Mouse (Mus musculus) forebrain, embryonic 11.5 days (tissue): ENCODE measurements around the gene Gls. TPM values are rescaled to one million over a fixed set of nuclear protein-coding genes. Genes with fewer than 3 reads are reported as not detected.

Experiments used
- ATAC-seq: fragments of 200-750 bp; cut with Nextera tagmentation; replicated peaks from 2 replicates; pipeline ENCODE4 v1.8.0; 2017; ENCODE audit warnings: moderate TSS enrichment; ENCODE audit not compliant: low FRiP score
- DNase-seq: peaks from one replicate; pipeline ENCODE4 v3.0.0-alpha.2; 2017; ENCODE audit warnings: low spot score
- H3K27ac ChIP-seq: fragments of 300-500 bp; sonication (generic); 2 replicates; pipeline ENCODE4 v1.5.1; 2014; ENCODE audit warnings: low read depth, low read length
- H3K27me3 ChIP-seq: fragments of 300-500 bp; sonication (generic); 2 replicates; pipeline ENCODE4 v1.6.1; 2014; ENCODE audit warnings: mild to moderate bottlenecking, low read length, mixed read lengths; ENCODE audit not compliant: control insufficient read depth, insufficient read depth
- H3K36me3 ChIP-seq: fragments of 300-500 bp; sonication (generic); 2 replicates; pipeline ENCODE4 v1.6.1; 2014; ENCODE audit warnings: mild to moderate bottlenecking, low read length, moderate library complexity, mixed read lengths; ENCODE audit not compliant: control insufficient read depth, insufficient read depth
- H3K4me1 ChIP-seq: fragments of 300-500 bp; sonication (generic); replicated peaks from 2 replicates; pipeline ENCODE4 v1.6.1; 2014; ENCODE audit warnings: low read length, mixed read lengths; ENCODE audit not compliant: control insufficient read depth, insufficient read depth
- H3K4me2 ChIP-seq: fragments of 300-500 bp; sonication (generic); 2 replicates; pipeline ENCODE4 v1.6.1; 2014; ENCODE audit warnings: low read depth, mild to moderate bottlenecking, low read length, moderate library complexity, mixed read lengths; ENCODE audit not compliant: severe bottlenecking
- H3K4me3 ChIP-seq: fragments of 300-500 bp; sonication (generic); 2 replicates; pipeline ENCODE4 v1.5.1; 2014; ENCODE audit warnings: low read depth, low read length
- H3K9ac ChIP-seq: fragments of 300-500 bp; sonication (generic); 2 replicates; pipeline ENCODE4 v1.6.1; 2014; ENCODE audit warnings: low read length
- H3K9me3 ChIP-seq: fragments of 300-500 bp; sonication (generic); 2 replicates; pipeline ENCODE4 v1.6.1; 2016; ENCODE audit warnings: low read length, mixed read lengths; ENCODE audit not compliant: control insufficient read depth
- WGBS: fragments of 180-500 bp; shearing (Covaris S2); extraction: QIAGEN DNeasy Blood & Tissue Kit; methylation state at CpG from one replicate; pipeline ENCODE4 v1.1.7; 2014; 5-methylcytosine and 5-hydroxymethylcytosine counted together
- polyA plus RNA-seq: library from polyadenylated mRNA; unstranded; fragments of >200 nt; fragmentation: Nextera tagmentation; extraction: Ambion mirVana; gene quantifications from 2 replicates; pipeline ENCODE4 v1.2.1, GENCODE M21; 2014

Gls gene
- polyA plus RNA-seq, 1 experiment from 2014 or later: 34.6 TPM

DNA sequence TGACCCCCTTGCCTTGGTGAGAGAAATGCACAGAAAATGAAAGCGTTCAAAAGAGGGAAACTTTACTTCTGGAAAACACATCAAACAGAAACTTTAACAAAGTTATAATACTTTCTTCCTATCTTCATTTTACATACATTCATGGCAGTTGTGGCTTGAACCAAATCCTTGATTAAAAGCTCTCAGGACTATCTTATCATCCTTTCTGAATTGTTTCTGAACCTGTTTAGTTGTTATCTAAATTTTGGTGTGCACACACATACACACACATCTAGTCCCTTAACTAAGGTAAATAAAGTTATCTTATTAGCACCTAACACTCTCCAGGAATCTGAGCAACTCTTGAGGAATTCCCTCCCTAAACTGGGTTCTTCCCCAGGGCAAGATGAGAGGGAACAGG, 2.6 kb downstream of the Gls start:
- H3K9me3 ChIP-seq: no peaks in the 10 kb centered on the region
- 86% methylated on average over 1 of the region's 1 CpGs for WGBS
- H3K27me3 ChIP-seq: no peaks in the 10 kb centered on the region; the same call in 1 of the 2 replicates
- no peak overlapping the region for H3K9ac ChIP-seq
- no peak overlapping the region for H3K4me2 ChIP-seq
- 0 out of 2 replicates have a peak, but pooled peaks cover 2% of the 10 kb centered on the region for H3K4me1 ChIP-seq
- ATAC-seq (no peak), DNase-seq (no peak)
- no peak overlapping the region for H3K4me3 ChIP-seq
- H3K27ac ChIP-seq: no peak overlapping the region
- no peaks in the 10 kb centered on the region for H3K36me3 ChIP-seq

GRCm38 (mm10) chr1:52228178-52228577, 4.9 kb downstream of the Gls start:
- H3K9ac ChIP-seq: no peak overlapping the region
- 0 out of 2 replicates have a peak, but pooled peaks cover 2% of the 10 kb centered on the region for H3K4me1 ChIP-seq
- no peak for DNase-seq
- no peaks in the 10 kb centered on the region for H3K36me3 ChIP-seq
- no peaks in the 10 kb centered on the region for H3K9me3 ChIP-seq
- H3K27me3 ChIP-seq: no peaks in the 10 kb centered on the region
- ATAC-seq: no peak
- H3K4me3 ChIP-seq: no peak overlapping the region
- H3K27ac ChIP-seq: no peak overlapping the region
- no peak overlapping the region for H3K4me2 ChIP-seq
- 87% methylated on average over 6 of the region's 6 CpGs for WGBS

DNA sequence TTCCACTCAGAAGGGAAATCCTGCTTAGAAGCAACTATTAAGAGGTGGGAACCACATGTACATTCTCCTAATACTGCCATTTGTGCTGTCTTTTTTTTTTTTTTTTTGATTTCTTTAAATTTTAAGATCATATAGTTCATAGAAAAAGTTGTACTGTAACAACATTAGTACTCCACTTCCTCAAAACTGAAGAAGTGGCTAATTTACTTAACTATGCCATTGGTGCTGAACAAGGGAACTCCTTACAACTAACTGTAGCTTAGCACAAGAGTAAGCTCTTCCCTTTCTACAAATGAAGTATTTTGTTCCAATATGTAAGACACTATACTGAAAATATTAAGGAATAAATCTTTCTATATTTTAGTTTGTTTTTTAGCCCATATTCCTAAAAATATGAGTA, 6.6 kb downstream of the Gls start:
- H3K9me3 ChIP-seq: no peaks in the 10 kb centered on the region
- DNase-seq (no peak), ATAC-seq (no peak)
- H3K4me1 ChIP-seq: 0 out of 2 replicates have a peak, but pooled peaks cover 2% of the 10 kb centered on the region
- H3K4me3 ChIP-seq: no peak overlapping the region
- H3K4me2 ChIP-seq: no peak overlapping the region
- H3K36me3 ChIP-seq: no peaks in the 10 kb centered on the region
- no peak overlapping the region for H3K27ac ChIP-seq
- no peak overlapping the region for H3K9ac ChIP-seq
- H3K27me3 ChIP-seq: no peaks in the 10 kb centered on the region

DNA sequence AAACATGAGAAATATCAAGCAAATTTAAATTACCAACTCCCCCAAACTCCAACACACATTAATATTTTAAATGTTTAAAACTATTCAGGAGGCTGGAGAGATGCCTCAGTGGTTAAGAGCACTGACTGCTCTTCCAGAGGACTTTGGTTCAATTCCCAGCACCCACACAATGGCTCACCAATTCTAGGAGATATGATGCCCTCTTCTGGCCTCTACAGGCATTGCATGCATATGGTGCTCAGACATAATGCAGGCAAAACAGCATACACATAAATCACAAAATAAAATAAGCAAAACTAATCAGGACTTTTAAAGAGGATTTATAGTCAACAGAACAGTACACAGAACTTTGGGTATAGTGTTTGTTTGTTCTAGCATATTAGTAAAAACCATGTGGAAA, 16.3 kb downstream of the Gls start:
- no peak for DNase-seq
- Histone ChIP-seq H3K27me3 (no peaks in the 10 kb centered on the region), H3K4me2 (no peak overlapping the region), H3K36me3 (no peaks in the 10 kb centered on the region; the same call in 1 of the 2 replicates), H3K9me3 (no peaks in the 10 kb centered on the region), H3K9ac (no peak overlapping the region), H3K4me3 (no peak overlapping the region), H3K27ac (no peak overlapping the region), H3K4me1 (no peaks in the 10 kb centered on the region)
- ATAC-seq: no peak

- Histone ChIP-seq H3K27ac (no peak overlapping the region), H3K4me3 (no peak overlapping the region), H3K27me3 (no peaks in the 10 kb centered on the region), H3K4me1 (no peaks in the 10 kb centered on the region), H3K4me2 (no peak overlapping the region), H3K9ac (no peak overlapping the region), H3K36me3 (no peaks in the 10 kb centered on the region), H3K9me3 (no peaks in the 10 kb centered on the region)
- WGBS: 97% methylated on average over 2 of the region's 2 CpGs
- DNase-seq (no peak), ATAC-seq (no peak)
Measured at GRCm38 (mm10) chr1:52182992-52183391, 50.0 kb downstream of the Gls start.

GRCm38 (mm10) chr1:52181994-52182393, 51.0 kb downstream of the Gls start:
- Histone ChIP-seq H3K27ac (no peak overlapping the region), H3K4me3 (no peak overlapping the region), H3K36me3 (no peaks in the 10 kb centered on the region), H3K27me3 (no peaks in the 10 kb centered on the region), H3K4me1 (no peaks in the 10 kb centered on the region), H3K9ac (no peak overlapping the region), H3K4me2 (no peak overlapping the region), H3K9me3 (no peaks in the 10 kb centered on the region)
- ATAC-seq (no peak), DNase-seq (no peak)

- Histone ChIP-seq H3K27me3 (no peaks in the 10 kb centered on the region), H3K36me3 (no peaks in the 10 kb centered on the region), H3K27ac (no peak overlapping the region), H3K4me2 (no peak overlapping the region), H3K9ac (no peak overlapping the region), H3K9me3 (no peaks in the 10 kb centered on the region), H3K4me3 (no peak overlapping the region), H3K4me1 (no peaks in the 10 kb centered on the region)
- no peak for DNase-seq
- ATAC-seq: no peak
- WGBS: 94% methylated on average over 9 of the region's 9 CpGs
Measured at GRCm38 (mm10) chr1:52179939-52180568, 53.0 kb downstream of the Gls start.

- no peak overlapping the region for H3K4me2 ChIP-seq
- no peak overlapping the region for H3K27ac ChIP-seq
- WGBS: 83% methylated on average over 2 of the region's 2 CpGs
- H3K4me1 ChIP-seq: no peaks in the 10 kb centered on the region
- no peaks in the 10 kb centered on the region for H3K27me3 ChIP-seq
- no peak for DNase-seq
- no peak overlapping the region for H3K9ac ChIP-seq
- no peaks in the 10 kb centered on the region for H3K9me3 ChIP-seq
- no peaks in the 10 kb centered on the region for H3K36me3 ChIP-seq
- no peak for ATAC-seq
- H3K4me3 ChIP-seq: no peak overlapping the region
Measured at GRCm38 (mm10) chr1:52176999-52177398, 56.0 kb downstream of the Gls start.

DNA sequence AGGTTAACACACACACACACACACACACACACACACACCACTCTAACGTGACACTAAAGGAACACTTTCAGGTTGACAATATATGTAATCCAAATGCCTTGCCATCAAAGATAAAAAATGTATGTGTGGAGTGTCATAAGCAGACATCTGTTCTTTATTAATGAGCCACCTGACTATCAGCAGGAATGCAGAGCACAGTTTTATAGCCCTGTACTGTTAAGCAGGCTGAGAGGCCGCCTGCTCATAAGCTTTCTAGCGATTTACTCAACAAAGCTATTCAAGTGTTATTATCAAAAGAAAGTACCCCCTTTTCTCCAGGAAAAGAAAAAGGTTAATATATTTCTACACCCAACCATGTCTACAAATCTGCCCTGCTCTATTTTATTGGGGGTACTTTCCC, 57.0 kb downstream of the Gls start:
- Histone ChIP-seq H3K4me1 (no peaks in the 10 kb centered on the region), H3K4me2 (no peak overlapping the region), H3K9ac (no peak overlapping the region), H3K27ac (no peak overlapping the region), H3K9me3 (no peaks in the 10 kb centered on the region), H3K27me3 (no peaks in the 10 kb centered on the region), H3K36me3 (no peaks in the 10 kb centered on the region), H3K4me3 (no peak overlapping the region)
- no peak for DNase-seq
- 82% methylated on average over 3 of the region's 3 CpGs for WGBS
- no peak for ATAC-seq
